Mouse (Mus musculus): ENCODE measurements around the gene Nckap5. TPM values are rescaled to one million over a fixed set of nuclear protein-coding genes. Genes with fewer than 3 reads are reported as not detected.

Nckap5 gene
- polyA plus RNA-seq, 1 experiment: 0.09 TPM

- H3K27me3 ChIP-seq (ENCODE audit: control insufficient read depth, insufficient read depth, low read length, poor library complexity, severe bottlenecking): no peaks in the 10 kb centered on the region
- no peak overlapping the region for H3K27ac ChIP-seq (ENCODE audit: insufficient read depth, low read length)
- H3K9ac ChIP-seq (ENCODE audit: low read depth, poor library complexity, severe bottlenecking): no peak overlapping the region
- H3K36me3 ChIP-seq (ENCODE audit: control insufficient read depth, insufficient read depth, low read length, poor library complexity, severe bottlenecking): no peaks in the 10 kb centered on the region
- no peaks in the 10 kb centered on the region for H3K9me3 ChIP-seq (replicated peaks; ENCODE audit: control insufficient read depth, insufficient read depth, low read length, poor library complexity, severe bottlenecking)
- TF ChIP-seq CTCF (IDR thresholded peaks at IDR 0.05; ENCODE audit: low read depth, low read length) (no peak), EP300 (IDR thresholded peaks at IDR 0.05; ENCODE audit: insufficient read depth, low read depth, low read length) (no peak), POLR2A (IDR thresholded peaks at IDR 0.05; ENCODE audit: insufficient read depth, low read length) (no peak)
- H3K4me1 ChIP-seq (ENCODE audit: control insufficient read depth, insufficient read depth, low read length): no peaks in the 10 kb centered on the region
- no peak overlapping the region for H3K4me3 ChIP-seq (ENCODE audit: low read depth, low read length)
Observed at GRCm38 (mm10) chr1:126470883-126471282, 359.7 kb downstream of the Nckap5 start.

DNA sequence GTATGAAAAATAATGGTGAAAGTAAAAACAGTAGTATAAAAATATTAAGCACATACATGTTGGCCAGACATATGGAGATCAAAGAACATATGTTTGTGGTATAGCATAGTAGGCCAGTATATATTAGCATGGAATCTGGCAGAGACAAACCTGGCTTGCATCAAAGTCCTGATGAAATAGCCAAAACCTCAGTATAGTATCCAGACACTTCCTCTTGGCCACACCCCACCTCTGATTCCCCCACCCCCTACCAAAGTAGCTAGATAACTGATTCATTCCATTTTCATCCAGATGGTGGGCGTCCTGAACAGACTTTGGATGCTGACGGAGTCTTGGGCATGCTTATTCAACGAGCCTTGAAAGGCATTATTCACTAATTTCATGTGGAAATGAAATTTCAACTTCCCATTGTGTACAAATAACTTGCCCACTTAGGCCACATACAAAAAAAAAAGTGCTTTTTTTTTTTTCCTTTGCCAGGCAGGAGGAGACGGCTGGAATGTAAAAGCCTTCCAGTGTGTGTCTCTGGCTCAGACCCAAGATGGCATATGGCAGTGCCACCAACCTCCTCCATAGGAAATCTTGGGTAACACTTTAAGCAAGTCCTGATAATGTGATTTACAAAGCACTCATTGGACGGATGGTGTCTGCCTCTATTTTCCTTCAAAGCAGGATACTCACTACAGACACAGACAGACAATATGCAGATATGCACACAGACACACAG lies 360.6 kb downstream of the Nckap5 start:
- H3K27ac ChIP-seq (ENCODE audit: insufficient read depth, low read length): no peak overlapping the region
- no peaks in the 10 kb centered on the region for H3K27me3 ChIP-seq (ENCODE audit: control insufficient read depth, insufficient read depth, low read length, poor library complexity, severe bottlenecking)

GRCm38 (mm10) chr1:126461527-126462354 lies 368.9 kb downstream of the Nckap5 start:
- no peaks in the 10 kb centered on the region for H3K36me3 ChIP-seq (ENCODE audit: control insufficient read depth, insufficient read depth, low read length, poor library complexity, severe bottlenecking)
- TF ChIP-seq EP300 (IDR thresholded peaks at IDR 0.05; ENCODE audit: insufficient read depth, low read depth, low read length): no peak
- no peak for TF ChIP-seq CTCF (IDR thresholded peaks at IDR 0.05; ENCODE audit: low read depth, low read length)
- no peak for TF ChIP-seq POLR2A (IDR thresholded peaks at IDR 0.05; ENCODE audit: insufficient read depth, low read length)
- no peaks in the 10 kb centered on the region for H3K4me1 ChIP-seq (ENCODE audit: control insufficient read depth, insufficient read depth, low read length)
- no peak overlapping the region for H3K4me3 ChIP-seq (ENCODE audit: low read depth, low read length)
- H3K9me3 ChIP-seq (replicated peaks; ENCODE audit: control insufficient read depth, insufficient read depth, low read length, poor library complexity, severe bottlenecking): no peaks in the 10 kb centered on the region; the same call in 1 of the 2 replicates
- H3K9ac ChIP-seq (ENCODE audit: low read depth, poor library complexity, severe bottlenecking): no peak overlapping the region
- no peak overlapping the region for H3K27ac ChIP-seq (ENCODE audit: insufficient read depth, low read length)
- no peaks in the 10 kb centered on the region for H3K27me3 ChIP-seq (ENCODE audit: control insufficient read depth, insufficient read depth, low read length, poor library complexity, severe bottlenecking)

More for the DNA sequence above, 360.6 kb downstream of the Nckap5 start:
- Histone ChIP-seq H3K4me3 (ENCODE audit: low read depth, low read length) (no peak overlapping the region), H3K36me3 (ENCODE audit: control insufficient read depth, insufficient read depth, low read length, poor library complexity, severe bottlenecking) (no peaks in the 10 kb centered on the region), H3K4me1 (ENCODE audit: control insufficient read depth, insufficient read depth, low read length) (no peaks in the 10 kb centered on the region), H3K9me3 (replicated peaks; ENCODE audit: control insufficient read depth, insufficient read depth, low read length, poor library complexity, severe bottlenecking) (no peaks in the 10 kb centered on the region), H3K9ac (ENCODE audit: low read depth, poor library complexity, severe bottlenecking) (no peak overlapping the region)
- no peak for TF ChIP-seq EP300 (IDR thresholded peaks at IDR 0.05; ENCODE audit: insufficient read depth, low read depth, low read length)
- no peak for TF ChIP-seq CTCF (IDR thresholded peaks at IDR 0.05; ENCODE audit: low read depth, low read length)
- TF ChIP-seq POLR2A (IDR thresholded peaks at IDR 0.05; ENCODE audit: insufficient read depth, low read length): no peak

DNA sequence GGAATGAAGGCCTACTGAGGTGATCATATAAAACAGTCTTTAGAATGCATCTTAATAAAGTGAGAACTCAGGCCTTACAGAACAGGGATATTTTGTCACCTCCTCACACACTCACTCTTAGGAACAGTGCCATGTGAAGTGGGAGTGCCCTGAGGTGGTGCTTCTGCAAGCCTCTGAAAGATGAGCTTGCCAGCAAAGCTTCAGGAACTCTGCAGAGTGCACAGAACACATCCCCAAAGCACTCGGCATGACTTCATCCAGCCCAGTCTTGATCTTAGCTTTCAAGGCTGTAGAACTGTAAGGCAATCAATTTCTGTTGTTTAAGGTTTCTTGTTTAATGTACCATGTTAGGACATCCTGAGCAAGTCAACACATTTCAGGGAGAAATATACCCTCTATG lies 372.9 kb downstream of the Nckap5 start:
- H3K4me3 ChIP-seq (ENCODE audit: low read depth, low read length): no peak overlapping the region
- H3K4me1 ChIP-seq (ENCODE audit: control insufficient read depth, insufficient read depth, low read length): no peaks in the 10 kb centered on the region
- no peaks in the 10 kb centered on the region for H3K9me3 ChIP-seq (replicated peaks; ENCODE audit: control insufficient read depth, insufficient read depth, low read length, poor library complexity, severe bottlenecking)
- TF ChIP-seq EP300 (IDR thresholded peaks at IDR 0.05; ENCODE audit: insufficient read depth, low read depth, low read length) (no peak), POLR2A (IDR thresholded peaks at IDR 0.05; ENCODE audit: insufficient read depth, low read length) (no peak), CTCF (IDR thresholded peaks at IDR 0.05; ENCODE audit: low read depth, low read length) (no peak)
- H3K9ac ChIP-seq (ENCODE audit: low read depth, poor library complexity, severe bottlenecking): no peak overlapping the region
- no peaks in the 10 kb centered on the region for H3K27me3 ChIP-seq (ENCODE audit: control insufficient read depth, insufficient read depth, low read length, poor library complexity, severe bottlenecking)
- H3K27ac ChIP-seq (ENCODE audit: insufficient read depth, low read length): no peak overlapping the region
- no peaks in the 10 kb centered on the region for H3K36me3 ChIP-seq (ENCODE audit: control insufficient read depth, insufficient read depth, low read length, poor library complexity, severe bottlenecking)

DNA sequence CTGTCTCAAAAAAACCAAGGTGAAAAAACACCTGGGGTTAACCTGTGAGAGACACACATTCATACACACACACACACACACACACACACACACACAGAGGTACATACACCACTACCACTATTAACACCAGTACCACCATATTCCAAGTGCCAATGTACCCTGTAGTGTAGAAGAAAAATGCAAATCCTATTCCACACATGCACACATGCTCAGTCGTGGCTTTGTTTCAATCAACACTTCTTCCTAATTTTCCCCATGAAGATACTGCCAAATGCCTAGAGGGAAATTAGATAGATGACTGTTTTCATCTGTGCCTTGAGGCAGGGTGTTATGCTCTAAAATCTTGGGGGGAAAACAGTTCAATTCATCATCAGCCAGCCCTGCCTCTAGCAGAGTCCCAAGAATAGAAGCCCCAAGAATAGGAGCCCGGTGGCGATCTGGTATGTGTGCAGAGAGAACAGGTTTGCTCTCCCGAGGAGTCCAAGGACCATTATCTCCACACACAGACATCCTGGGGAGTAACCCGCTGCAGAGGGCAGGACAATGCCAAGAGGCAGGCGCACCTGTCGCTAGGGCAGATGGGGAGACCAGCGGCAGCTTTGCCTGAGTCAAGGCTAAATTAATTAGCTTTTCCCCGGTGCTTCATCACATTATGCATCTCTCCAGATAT lies 376.0 kb downstream of the Nckap5 start:
- no peaks in the 10 kb centered on the region for H3K4me1 ChIP-seq (ENCODE audit: control insufficient read depth, insufficient read depth, low read length)
- TF ChIP-seq EP300 (IDR thresholded peaks at IDR 0.05; ENCODE audit: insufficient read depth, low read depth, low read length) (no peak), POLR2A (IDR thresholded peaks at IDR 0.05; ENCODE audit: insufficient read depth, low read length) (no peak), CTCF (IDR thresholded peaks at IDR 0.05; ENCODE audit: low read depth, low read length) (no peak)
- H3K4me3 ChIP-seq (ENCODE audit: low read depth, low read length): no peak overlapping the region
- no peak overlapping the region for H3K27ac ChIP-seq (ENCODE audit: insufficient read depth, low read length)
- H3K9ac ChIP-seq (ENCODE audit: low read depth, poor library complexity, severe bottlenecking): no peak overlapping the region
- no peaks in the 10 kb centered on the region for H3K27me3 ChIP-seq (ENCODE audit: control insufficient read depth, insufficient read depth, low read length, poor library complexity, severe bottlenecking)
- H3K36me3 ChIP-seq (ENCODE audit: control insufficient read depth, insufficient read depth, low read length, poor library complexity, severe bottlenecking): no peaks in the 10 kb centered on the region
- no peaks in the 10 kb centered on the region for H3K9me3 ChIP-seq (replicated peaks; ENCODE audit: control insufficient read depth, insufficient read depth, low read length, poor library complexity, severe bottlenecking)

All from ES-Bruce4 (cell line).